Mouse (Mus musculus): ENCODE measurements around the gene Ddx25.

- TF ChIP-seq POLR2A (IDR thresholded peaks at IDR 0.05; ENCODE audit: low read depth, low read length) (no peak), SIN3A (IDR thresholded peaks at IDR 0.05; ENCODE audit: low read length) (no peak), MAX (IDR thresholded peaks at IDR 0.05; ENCODE audit: low read length) (no peak), TBP (conservative IDR thresholded peaks at IDR 0.05; ENCODE audit: low read depth, low read length) (no peak), ETS1 (conservative IDR thresholded peaks at IDR 0.05; ENCODE audit: low read depth, low read length) (no peak), CHD2 (IDR thresholded peaks at IDR 0.05; ENCODE audit: low read length) (no peak), CTCF (conservative IDR thresholded peaks at IDR 0.05 in 1 of 2, IDR thresholded peaks at IDR 0.05 in 1 of 2; ENCODE audit: low read depth in 2 of 2, low read length in 2 of 2) (no peak), USF2 (conservative IDR thresholded peaks at IDR 0.05; ENCODE audit: low read depth, low read length) (no peak), MXI1 (IDR thresholded peaks at IDR 0.05; ENCODE audit: low read depth, low read length) (no peak), JUN (IDR thresholded peaks at IDR 0.05; ENCODE audit: insufficient read depth, low read depth, low read length) (no peak), NRF1 (IDR thresholded peaks at IDR 0.05; ENCODE audit: low read depth, low read length) (no peak), ZKSCAN1 (IDR thresholded peaks at IDR 0.05; ENCODE audit: borderline replicate concordance, low read depth, low read length) (no peak), HCFC1 (IDR thresholded peaks at IDR 0.05; ENCODE audit: low read depth, low read length) (no peak), MYC (IDR thresholded peaks at IDR 0.05; ENCODE audit: low read depth, low read length) (no peak)
Measured at GRCm38 (mm10) chr9:35539001-35539750, 19.2 kb downstream of the Ddx25 start.
